Mouse (Mus musculus) thymus, adult 18-20 months (tissue): ENCODE measurements around the gene Tmem199.
A peak's percentile ranks its signal among the peaks of the same experiment; 100 is the strongest.

Source experiments
- DNase-seq, 2 experiments: peaks; one replicate each; pipeline ENCODE4 v3.0.0; 2022; ENCODE audit warnings: mixed read lengths in 2 of 2

Tmem199 gene

GRCm38 (mm10) chr11:78523241-78523955 lies 11.4 kb upstream of the Tmem199 start:
- no peak for DNase-seq

DNA sequence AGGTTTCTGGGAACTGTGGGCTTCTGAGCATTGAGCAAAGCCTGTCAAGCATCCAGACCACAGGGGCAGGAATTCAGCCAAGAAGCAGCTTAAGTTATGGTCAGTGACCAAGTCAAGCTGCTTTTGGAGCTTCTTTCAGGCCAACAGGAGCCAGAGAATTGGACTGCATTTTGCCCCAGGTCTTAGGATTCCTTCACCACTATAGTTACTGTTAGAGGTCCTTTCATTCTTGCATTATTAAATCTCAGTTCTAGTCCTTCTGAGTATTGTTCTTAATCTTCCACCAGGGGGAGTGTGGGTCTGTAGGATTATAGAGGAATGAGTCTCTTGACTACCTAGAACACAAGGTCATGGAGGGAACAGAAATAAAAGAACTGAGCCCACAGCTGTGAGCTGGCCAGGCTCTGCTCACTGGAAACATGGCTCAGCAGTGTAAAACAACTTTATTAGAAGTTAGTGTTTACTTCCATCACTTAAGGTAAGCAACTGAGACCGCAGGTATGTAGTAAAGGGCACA lies 10.6 kb upstream of the Tmem199 start:
- no peak for DNase-seq

- no peak for DNase-seq
These were observed 9.9 kb upstream of the Tmem199 start for GRCm38 (mm10) chr11:78521880-78522279.

DNA sequence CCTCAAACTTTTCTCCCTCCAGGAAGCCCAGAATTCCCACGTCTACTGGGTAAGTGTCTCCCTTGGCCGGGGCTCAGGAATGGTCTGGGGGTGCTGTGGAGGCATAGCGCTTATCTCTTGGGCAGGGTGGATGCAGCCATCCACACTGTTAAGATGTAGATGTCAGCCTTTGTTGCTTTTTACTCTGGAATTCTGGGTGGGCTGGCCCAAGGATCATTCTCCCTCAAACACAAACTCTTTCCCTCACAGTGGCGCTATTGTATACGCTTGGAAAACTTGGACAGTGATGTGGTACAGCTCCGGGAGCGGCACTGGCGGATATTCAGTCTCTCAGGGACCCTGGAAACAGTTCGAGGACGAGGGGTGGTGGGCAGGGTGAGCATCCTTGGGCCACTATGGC lies 7.0 kb upstream of the Tmem199 start:
- no peak for DNase-seq

GRCm38 (mm10) chr11:78515549-78516325 lies 3.8 kb upstream of the Tmem199 start:
- DNase-seq = no peak

DNA sequence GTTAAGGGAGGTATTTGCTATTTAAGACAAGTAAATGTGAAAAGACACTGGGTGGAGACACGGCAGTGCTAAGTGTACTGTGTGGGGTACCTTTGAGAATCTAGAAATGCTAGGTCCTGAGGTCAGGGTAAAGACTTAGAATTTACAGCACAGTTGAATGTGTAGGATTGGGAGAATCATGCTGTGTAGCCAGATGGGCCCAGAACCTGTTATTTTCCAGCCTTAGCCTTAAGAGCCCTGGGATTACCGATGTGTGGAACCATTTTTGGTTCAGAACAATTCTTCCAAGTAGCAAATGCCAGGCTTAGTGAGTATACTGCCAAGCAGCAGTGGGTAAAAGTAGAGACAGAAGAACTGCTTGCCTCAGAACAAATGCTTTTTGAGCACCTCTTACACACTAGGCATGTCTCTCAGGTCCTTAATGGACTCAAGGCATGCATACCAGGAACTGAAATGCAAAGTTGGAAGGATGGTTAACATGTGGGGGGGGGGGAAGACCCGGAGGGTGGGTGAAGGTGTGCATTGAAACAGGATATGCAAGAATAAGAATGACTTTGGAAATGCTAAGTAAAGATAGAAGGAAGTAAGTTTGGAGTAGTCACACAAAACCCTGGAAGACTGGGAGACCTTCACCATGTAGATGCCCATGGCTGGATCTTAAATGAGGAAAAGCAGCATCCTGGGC lies 1.3 kb upstream of the Tmem199 start:
- DNase-seq = no peak

- no peak for DNase-seq
These were observed 2.8 kb downstream of the Tmem199 start for GRCm38 (mm10) chr11:78509148-78509547.

DNA sequence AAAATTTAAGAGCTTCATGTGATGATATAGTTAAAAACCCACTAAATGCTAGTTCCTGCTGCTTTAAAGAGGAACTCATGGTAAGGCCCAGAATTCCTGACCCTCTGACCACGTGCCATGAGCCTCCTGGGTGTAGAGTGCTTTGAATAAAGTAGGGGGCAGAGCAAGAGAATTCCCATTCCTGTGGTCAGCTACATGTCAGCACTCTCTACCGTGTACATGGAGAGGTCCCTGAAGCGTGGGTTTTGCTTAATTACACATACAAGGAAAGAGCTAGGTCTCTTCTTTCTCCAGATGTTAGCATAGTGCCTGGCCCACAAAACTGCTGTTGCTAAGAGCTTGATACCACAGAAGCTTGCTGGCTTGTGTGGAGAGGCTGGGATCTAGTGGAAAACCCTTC lies 6.5 kb downstream of the Tmem199 start:
- DNase-seq = no peak

DNA sequence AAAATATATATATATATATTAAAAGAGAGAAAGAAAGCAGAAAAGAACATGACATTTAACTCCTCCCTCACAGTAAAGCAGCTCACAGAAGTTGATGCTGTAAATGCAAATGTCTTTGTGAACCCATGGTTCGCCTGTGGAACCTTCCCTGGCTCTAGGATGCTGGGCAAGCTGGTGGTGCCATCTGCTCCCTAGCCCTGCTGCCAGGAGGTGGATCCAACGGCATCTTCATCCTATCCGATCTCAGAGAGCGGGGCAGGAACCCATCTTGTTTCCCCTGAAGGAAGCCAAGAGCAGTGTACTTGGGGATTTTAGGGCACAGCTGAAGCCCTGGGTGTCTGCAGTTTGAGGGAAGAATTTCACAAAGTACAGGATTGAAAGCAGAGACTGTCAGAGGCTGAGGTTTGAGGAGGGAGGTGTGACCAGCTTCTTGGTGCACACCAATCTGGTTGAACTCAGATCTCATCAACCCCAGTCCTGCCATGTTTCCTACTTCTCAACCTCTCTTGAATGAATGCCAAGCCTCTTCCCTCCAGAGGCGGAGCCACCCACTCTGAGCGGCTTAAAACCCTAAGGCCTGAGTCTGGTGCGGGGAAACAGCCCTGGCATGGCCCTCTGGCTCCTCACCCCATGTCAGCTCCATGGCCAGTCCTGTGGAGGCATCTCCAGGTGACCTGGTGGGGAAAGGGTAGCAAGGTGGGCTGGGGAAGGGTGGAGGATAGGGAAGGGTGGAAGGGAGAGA lies 8.9 kb downstream of the Tmem199 start, which contains the start of gene Sebox:
Gene Sebox, plus strand, starts transcription at position 539 of the 742 bp plus-strand sequence.
- DNase-seq = no peak

DNA sequence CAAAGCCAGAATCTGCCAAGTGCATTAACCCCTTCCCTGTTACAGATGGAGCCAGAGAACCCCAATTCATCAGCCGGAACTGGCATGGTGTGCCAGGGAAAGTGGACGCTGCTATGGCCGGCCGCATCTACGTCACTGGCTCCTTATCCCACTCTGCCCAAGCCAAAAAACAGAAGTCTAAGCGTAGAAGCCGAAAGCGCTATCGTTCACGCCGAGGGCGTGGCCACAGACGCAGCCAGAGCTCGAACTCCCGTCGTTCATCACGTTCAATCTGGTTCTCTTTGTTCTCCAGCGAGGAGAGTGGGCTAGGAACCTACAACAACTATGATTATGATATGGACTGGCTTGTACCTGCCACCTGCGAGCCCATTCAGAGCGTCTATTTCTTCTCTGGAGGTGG lies 10.4 kb downstream of the Tmem199 start:
- no peak for DNase-seq

- no peak for DNase-seq
These were observed 11.3 kb downstream of the Tmem199 start for GRCm38 (mm10) chr11:78500623-78501202.

- DNase-seq = no peak
These were observed 12.4 kb downstream of the Tmem199 start for GRCm38 (mm10) chr11:78499543-78499942.

DNA sequence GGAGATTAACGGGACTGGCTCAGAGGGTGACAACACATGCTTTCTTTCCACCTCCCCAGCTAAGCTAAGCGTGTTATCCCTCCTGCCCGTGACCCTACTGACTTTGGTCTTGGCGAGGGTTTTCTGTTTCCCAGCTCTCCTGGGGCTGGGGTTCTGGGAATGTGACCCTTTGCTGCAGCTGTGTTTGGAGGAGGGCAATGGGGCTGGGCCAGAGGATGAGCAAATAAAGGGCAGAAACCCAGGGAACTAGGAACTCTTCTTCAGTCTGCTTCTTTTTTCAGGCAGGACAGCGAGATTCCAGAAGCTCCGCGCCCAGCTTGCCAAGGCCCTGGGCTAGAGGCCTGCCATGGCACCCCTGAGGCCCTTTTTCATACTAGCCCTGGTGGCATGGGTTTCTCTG lies 13.0 kb downstream of the Tmem199 start, which contains the start of gene Vtn:
Gene Vtn, plus strand, starts transcription at position 88 of the 400 bp plus-strand sequence.
- DNase-seq = no peak

- DNase-seq = peak; percentile 94 to 96
These were observed 14.1 kb downstream of the Tmem199 start, which contains the start of gene Sarm1 for GRCm38 (mm10) chr11:78497544-78498522. Gene Sarm1 (minus strand): TSS chr11:78497754.

- DNase-seq = peak; percentile 20 to 29
These were observed 14.9 kb downstream of the Tmem199 start for GRCm38 (mm10) chr11:78497071-78497541.

GRCm38 (mm10) chr11:78495904-78496303 lies 16.1 kb downstream of the Tmem199 start:
- DNase-seq = no peak

DNA sequence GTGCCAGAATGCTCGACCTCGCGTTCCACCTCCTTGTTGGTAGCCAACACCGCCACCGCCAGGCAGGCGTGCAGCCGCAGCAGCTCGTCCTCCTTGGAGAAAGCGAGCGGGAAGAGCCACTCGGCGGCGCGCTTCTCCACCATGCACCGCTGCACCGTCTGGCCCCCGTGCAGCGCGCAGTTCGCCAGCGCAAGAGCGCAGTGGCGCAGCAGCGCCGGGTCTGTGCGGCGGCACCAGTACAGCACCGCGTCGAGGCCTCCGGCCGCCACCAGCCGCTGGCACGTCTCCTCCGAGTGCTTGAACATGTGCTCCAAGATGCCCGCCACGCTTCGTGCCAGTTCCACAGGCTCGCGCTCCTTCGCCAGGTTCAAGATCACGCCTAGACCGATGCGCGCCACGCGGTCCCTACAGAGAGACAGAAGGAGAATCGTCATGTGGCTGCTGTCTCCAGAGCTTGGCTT lies 21.2 kb downstream of the Tmem199 start:
- no peak for DNase-seq

GRCm38 (mm10) chr11:78488168-78488567 lies 23.8 kb downstream of the Tmem199 start:
- DNase-seq = peak in 1 of 2 experiments; percentile 29

GRCm38 (mm10) chr11:78483639-78484038 lies 28.3 kb downstream of the Tmem199 start:
- DNase-seq = no peak

DNA sequence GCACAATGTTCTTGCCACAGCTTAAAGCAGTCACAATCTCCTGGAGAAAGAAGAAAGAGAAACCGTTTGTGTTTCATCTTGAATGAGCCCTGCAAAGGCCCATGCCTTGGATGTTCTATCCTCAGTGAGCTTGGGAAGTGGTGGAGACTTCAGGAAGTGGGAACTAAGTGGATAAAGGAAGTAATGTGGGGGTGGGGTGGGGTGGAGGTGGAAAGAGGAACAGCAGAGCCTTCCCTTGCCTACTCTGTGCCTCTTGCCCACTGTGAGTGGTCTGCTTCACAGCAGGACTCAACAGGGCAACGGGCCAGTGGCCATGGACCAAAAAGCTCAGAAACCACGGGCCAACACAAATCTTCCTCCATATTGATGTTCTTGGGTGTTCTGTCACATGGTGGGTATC lies 36.7 kb downstream of the Tmem199 start:
- no peak for DNase-seq
